Mouse (Mus musculus) lung, embryonic 15.5 days (tissue): ENCODE measurements around the gene Ccer2. TPM values are rescaled to one million over a fixed set of nuclear protein-coding genes. Genes with fewer than 3 reads are reported as not detected.

Experiments used
- ATAC-seq: fragments of 200-750 bp; cut with Nextera tagmentation; 2 replicates; pipeline ENCODE4 v1.8.0; 2017; ENCODE audit warnings: moderate number of reproducible peaks, borderline replicate concordance; ENCODE audit not compliant: low FRiP score, low TSS enrichment; ENCODE audit errors: extremely low read depth
- H3K27ac ChIP-seq: fragments of 300-500 bp; sonication (generic); 2 replicates; pipeline ENCODE4 v1.5.1; 2015; ENCODE audit warnings: moderate library complexity, mild to moderate bottlenecking, inconsistent platforms
- H3K27me3 ChIP-seq: fragments of 300-500 bp; sonication (generic); 2 replicates; pipeline ENCODE4 v1.6.1; 2015; ENCODE audit warnings: inconsistent platforms
- H3K36me3 ChIP-seq: fragments of 300-500 bp; sonication (generic); 2 replicates; pipeline ENCODE4 v1.6.1; 2015; ENCODE audit warnings: inconsistent platforms
- H3K4me1 ChIP-seq: fragments of 300-500 bp; sonication (generic); 2 replicates; pipeline ENCODE4 v1.6.1; 2015; ENCODE audit warnings: inconsistent platforms
- H3K4me2 ChIP-seq: fragments of 300-500 bp; sonication (generic); 2 replicates; pipeline ENCODE4 v1.6.1; 2015; ENCODE audit warnings: inconsistent platforms, mild to moderate bottlenecking, moderate library complexity
- H3K4me3 ChIP-seq: fragments of 300-500 bp; sonication (generic); 2 replicates; pipeline ENCODE4 v1.5.1; 2015; ENCODE audit warnings: mild to moderate bottlenecking, inconsistent platforms
- H3K9ac ChIP-seq: fragments of 300-500 bp; sonication (generic); 2 replicates; pipeline ENCODE4 v1.6.1; 2015; ENCODE audit warnings: inconsistent platforms
- H3K9me3 ChIP-seq: fragments of 300-500 bp; sonication (generic); 2 replicates; pipeline ENCODE4 v1.6.1; 2016; ENCODE audit warnings: inconsistent platforms
- WGBS: fragments of 180-500 bp; shearing (Covaris S2); methylation state at CpG from one replicate; pipeline ENCODE4 v1.1.7; 2015; 5-methylcytosine and 5-hydroxymethylcytosine counted together
- polyA plus RNA-seq: library from polyadenylated mRNA; unstranded; fragments of >200 nt; fragmentation: Nextera tagmentation; extraction: Ambion mirVana; gene quantifications from 2 replicates; pipeline ENCODE4 v1.2.1, GENCODE M21; 2015

Ccer2 gene
- polyA plus RNA-seq, 1 experiment from 2014 or later, result not detected

GRCm38 (mm10) chr7:28758623-28759022, 2.6 kb downstream of the Ccer2 start:
- WGBS, result 87% methylated on average over 13 of the region's 13 CpGs
- H3K9ac ChIP-seq, result no peak overlapping the region
- H3K4me1 ChIP-seq, result 0 out of 2 replicates have a peak, but pooled peaks cover 7% of the 10 kb centered on the region
- no peak overlapping the region for H3K27ac ChIP-seq
- no peak overlapping the region for H3K4me2 ChIP-seq
- H3K36me3 ChIP-seq, result peaks cover 25% of the 10 kb centered on the region; the same call in 1 of the 2 replicates
- H3K9me3 ChIP-seq, result no peaks in the 10 kb centered on the region
- no peak overlapping the region for H3K4me3 ChIP-seq
- no peak for ATAC-seq
- peaks cover 15% of the 10 kb centered on the region for H3K27me3 ChIP-seq

- WGBS, result 84% methylated on average over 9 of the region's 9 CpGs
- Histone ChIP-seq H3K4me2 (no peak overlapping the region), H3K4me3 (no peak overlapping the region), H3K4me1 (peaks cover 8% of the 10 kb centered on the region), H3K27ac (no peak overlapping the region), H3K36me3 (peaks cover 25% of the 10 kb centered on the region; the same call in 1 of the 2 replicates), H3K9ac (no peak overlapping the region), H3K27me3 (no peaks in the 10 kb centered on the region), H3K9me3 (no peaks in the 10 kb centered on the region)
- no peak for ATAC-seq
Measured at GRCm38 (mm10) chr7:28761907-28762306, 5.9 kb downstream of the Ccer2 start.

GRCm38 (mm10) chr7:28765211-28765610, 9.2 kb downstream of the Ccer2 start:
- Histone ChIP-seq H3K4me2 (peak overlapping the region; percentile 63), H3K27ac (no peak overlapping the region), H3K4me3 (peak overlapping the region; percentile 70), H3K27me3 (no peaks in the 10 kb centered on the region), H3K9me3 (no peaks in the 10 kb centered on the region), H3K4me1 (peaks cover 16% of the 10 kb centered on the region), H3K36me3 (peaks cover 16% of the 10 kb centered on the region; the same call in 1 of the 2 replicates), H3K9ac (no peak overlapping the region)
- WGBS, result 76% methylated on average over 6 of the region's 6 CpGs
- ATAC-seq, result no peak

GRCm38 (mm10) chr7:28766173-28766879, 10.4 kb downstream of the Ccer2 start, which contains the start of gene Sirt2:
Gene Sirt2 (plus strand): TSS chr7:28766735.
- WGBS, result under 1% methylated on average over 45 of the region's 45 CpGs
- Histone ChIP-seq H3K9me3 (no peaks in the 10 kb centered on the region), H3K4me1 (peaks cover 16% of the 10 kb centered on the region), H3K36me3 (peaks cover 10% of the 10 kb centered on the region; the same call in 1 of the 2 replicates), H3K9ac (peak within 1 kb of the TSS; percentile 59), H3K27me3 (no peaks in the 10 kb centered on the region), H3K27ac (no peak within 1 kb of the TSS), H3K4me2 (peak within 1 kb of the TSS; percentile 63), H3K4me3 (peak within 1 kb of the TSS; percentile 70)
- peak; percentile 99 for ATAC-seq

GRCm38 (mm10) chr7:28766910-28767309, 10.9 kb downstream of the Ccer2 start:
- no peak for ATAC-seq
- no peaks in the 10 kb centered on the region for H3K27me3 ChIP-seq
- H3K4me1 ChIP-seq, result peaks cover 16% of the 10 kb centered on the region
- H3K4me2 ChIP-seq, result peak overlapping the region; percentile 59
- H3K36me3 ChIP-seq, result peaks cover 4% of the 10 kb centered on the region; the same call in 1 of the 2 replicates
- peak overlapping the region; percentile 70 for H3K4me3 ChIP-seq
- WGBS, result 5% methylated on average over 14 of the region's 14 CpGs
- no peaks in the 10 kb centered on the region for H3K9me3 ChIP-seq
- H3K27ac ChIP-seq, result no peak overlapping the region
- H3K9ac ChIP-seq, result peak overlapping the region; percentile 49

GRCm38 (mm10) chr7:28767462-28767965, 11.5 kb downstream of the Ccer2 start, which contains the start of gene Nfkbib:
Gene Nfkbib (minus strand): TSS chr7:28767512.
- no peak within 1 kb of the TSS for H3K27ac ChIP-seq
- no peak for ATAC-seq
- H3K9me3 ChIP-seq, result no peaks in the 10 kb centered on the region
- H3K4me2 ChIP-seq, result peak within 1 kb of the TSS; percentile 63
- H3K27me3 ChIP-seq, result no peaks in the 10 kb centered on the region
- peaks cover 16% of the 10 kb centered on the region for H3K4me1 ChIP-seq
- WGBS, result 52% methylated on average over 7 of the region's 7 CpGs
- H3K4me3 ChIP-seq, result peak within 1 kb of the TSS; percentile 70
- peak within 1 kb of the TSS; percentile 49 for H3K9ac ChIP-seq
- no peaks in the 10 kb centered on the region for H3K36me3 ChIP-seq

GRCm38 (mm10) chr7:28769414-28769958, 13.5 kb downstream of the Ccer2 start:
- Histone ChIP-seq H3K9ac (no peak overlapping the region), H3K4me2 (no peak overlapping the region), H3K27me3 (no peaks in the 10 kb centered on the region), H3K27ac (no peak overlapping the region), H3K4me1 (peaks cover 16% of the 10 kb centered on the region), H3K9me3 (no peaks in the 10 kb centered on the region), H3K36me3 (no peaks in the 10 kb centered on the region; the same call in 1 of the 2 replicates), H3K4me3 (no peak overlapping the region)
- 88% methylated on average over 9 of the region's 9 CpGs for WGBS
- ATAC-seq, result no peak

- H3K36me3 ChIP-seq, result no peaks in the 10 kb centered on the region; the same call in 1 of the 2 replicates
- H3K4me2 ChIP-seq, result no peak overlapping the region
- no peak overlapping the region for H3K4me3 ChIP-seq
- no peak overlapping the region for H3K9ac ChIP-seq
- H3K27me3 ChIP-seq, result no peaks in the 10 kb centered on the region
- ATAC-seq, result no peak
- peaks cover 14% of the 10 kb centered on the region for H3K4me1 ChIP-seq
- 80% methylated on average over 3 of the region's 3 CpGs for WGBS
- no peaks in the 10 kb centered on the region for H3K9me3 ChIP-seq
- H3K27ac ChIP-seq, result no peak overlapping the region
Measured at GRCm38 (mm10) chr7:28770309-28770708, 14.3 kb downstream of the Ccer2 start.

- H3K9me3 ChIP-seq, result no peaks in the 10 kb centered on the region
- H3K4me1 ChIP-seq, result peaks cover 8% of the 10 kb centered on the region
- ATAC-seq, result no peak
- H3K27me3 ChIP-seq, result no peaks in the 10 kb centered on the region
- H3K36me3 ChIP-seq, result no peaks in the 10 kb centered on the region; the same call in none of the 2 replicates
- no peak overlapping the region for H3K4me3 ChIP-seq
- no peak overlapping the region for H3K27ac ChIP-seq
- WGBS, result 85% methylated on average over 11 of the region's 11 CpGs
- no peak overlapping the region for H3K9ac ChIP-seq
- H3K4me2 ChIP-seq, result no peak overlapping the region
Measured at GRCm38 (mm10) chr7:28771867-28772266, 15.9 kb downstream of the Ccer2 start.

GRCm38 (mm10) chr7:28773163-28773562, 17.2 kb downstream of the Ccer2 start:
- Histone ChIP-seq H3K36me3 (no peaks in the 10 kb centered on the region; the same call in none of the 2 replicates), H3K4me1 (no peaks in the 10 kb centered on the region), H3K27me3 (no peaks in the 10 kb centered on the region), H3K4me2 (no peak overlapping the region), H3K9me3 (no peaks in the 10 kb centered on the region), H3K27ac (no peak overlapping the region), H3K4me3 (no peak overlapping the region), H3K9ac (no peak overlapping the region)
- 77% methylated on average over 3 of the region's 3 CpGs for WGBS
- ATAC-seq, result no peak

- 76% methylated on average over 12 of the region's 12 CpGs for WGBS
Measured at GRCm38 (mm10) chr7:28774164-28774563, 18.2 kb downstream of the Ccer2 start.

GRCm38 (mm10) chr7:28775129-28775528, 19.2 kb downstream of the Ccer2 start:
- 89% methylated on average over 7 of the region's 7 CpGs for WGBS
- H3K27me3 ChIP-seq, result no peaks in the 10 kb centered on the region
- no peak for ATAC-seq

More at GRCm38 (mm10) chr7:28774164-28774563, 18.2 kb downstream of the Ccer2 start:
- no peaks in the 10 kb centered on the region for H3K4me1 ChIP-seq
- no peak overlapping the region for H3K4me2 ChIP-seq
- H3K27ac ChIP-seq, result no peak overlapping the region
- H3K4me3 ChIP-seq, result no peak overlapping the region
- H3K27me3 ChIP-seq, result no peaks in the 10 kb centered on the region
- H3K36me3 ChIP-seq, result no peaks in the 10 kb centered on the region; the same call in none of the 2 replicates
- no peaks in the 10 kb centered on the region for H3K9me3 ChIP-seq
- ATAC-seq, result no peak
- no peak overlapping the region for H3K9ac ChIP-seq

More at GRCm38 (mm10) chr7:28775129-28775528, 19.2 kb downstream of the Ccer2 start:
- H3K9me3 ChIP-seq, result no peaks in the 10 kb centered on the region
- no peak overlapping the region for H3K4me2 ChIP-seq
- no peak overlapping the region for H3K9ac ChIP-seq
- no peaks in the 10 kb centered on the region; the same call in none of the 2 replicates for H3K36me3 ChIP-seq
- H3K4me3 ChIP-seq, result no peak overlapping the region
- H3K27ac ChIP-seq, result no peak overlapping the region
- peaks cover under 1% of the 10 kb centered on the region for H3K4me1 ChIP-seq
